Mouse (Mus musculus) cerebellum, adult (tissue): ENCODE results near the gene Cpeb1.
A peak's percentile ranks its signal among the peaks of the same experiment; 100 is the strongest.
"Not testable (repeated sequence)": the region's sequence is repeated elsewhere in the genome, so short reads cannot be mapped to it uniquely, and the experiment has no call there.

Source experiments
- ATAC-seq: cut with Nextera tagmentation; 2 replicates; pipeline ENCODE4 v1.9.2; 2017; ENCODE audit warnings: mild to moderate bottlenecking, moderate library complexity, mixed read lengths; ENCODE audit not compliant: insufficient number of reproducible peaks, low FRiP score, low TSS enrichment

The Cpeb1 gene

GRCm38 (mm10) chr7:81455155-81455651 is at the start of gene Cpeb1:
TSS of gene Cpeb1 (minus strand) at chr7:81455465.
- peak; percentile 42 for ATAC-seq

DNA sequence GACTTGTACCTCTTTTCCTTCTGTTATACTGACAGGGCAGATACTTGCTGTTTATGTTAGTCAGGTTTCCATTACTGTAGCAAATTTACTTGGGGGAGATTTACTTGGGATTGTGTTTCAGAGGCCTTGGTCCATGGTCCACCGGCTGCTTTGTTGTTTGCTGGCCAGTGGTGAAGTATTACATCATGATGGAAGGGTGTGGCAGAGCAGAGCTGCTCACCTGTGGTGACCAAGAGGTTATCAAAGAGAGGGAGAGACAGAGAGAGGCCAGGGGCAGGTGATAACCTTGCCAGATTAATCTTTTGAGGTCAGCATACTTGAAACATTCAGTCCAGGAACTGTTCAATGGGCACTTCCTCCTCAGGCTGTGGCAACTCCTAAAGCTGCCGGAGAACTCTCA is 45.8 kb upstream of the Cpeb1 start:
- ATAC-seq, result no peak

DNA sequence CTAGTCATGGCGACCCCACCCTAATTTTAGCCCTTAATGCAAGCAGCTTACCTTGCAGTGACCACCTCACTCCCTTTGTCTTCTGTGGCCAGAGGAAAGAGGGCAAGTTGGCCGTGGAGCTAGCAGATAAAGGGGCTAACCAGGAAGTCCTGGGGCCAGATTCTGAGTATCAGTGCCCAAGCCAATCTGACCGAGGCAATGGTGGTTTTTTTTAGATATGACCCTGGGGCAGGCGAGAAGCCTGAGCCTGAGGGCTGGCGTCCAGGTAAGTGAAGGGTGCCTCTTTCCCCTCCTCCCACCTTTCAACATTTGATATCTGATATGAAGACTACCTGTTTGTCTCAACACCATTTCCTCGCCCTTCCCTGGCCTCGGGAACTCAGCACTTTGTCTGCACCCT is 42.9 kb upstream of the Cpeb1 start, which contains the start of gene BC048679:
BC048679 (minus strand) TSS at position 101 of the 400 bp plus-strand sequence.
- no peak for ATAC-seq

DNA sequence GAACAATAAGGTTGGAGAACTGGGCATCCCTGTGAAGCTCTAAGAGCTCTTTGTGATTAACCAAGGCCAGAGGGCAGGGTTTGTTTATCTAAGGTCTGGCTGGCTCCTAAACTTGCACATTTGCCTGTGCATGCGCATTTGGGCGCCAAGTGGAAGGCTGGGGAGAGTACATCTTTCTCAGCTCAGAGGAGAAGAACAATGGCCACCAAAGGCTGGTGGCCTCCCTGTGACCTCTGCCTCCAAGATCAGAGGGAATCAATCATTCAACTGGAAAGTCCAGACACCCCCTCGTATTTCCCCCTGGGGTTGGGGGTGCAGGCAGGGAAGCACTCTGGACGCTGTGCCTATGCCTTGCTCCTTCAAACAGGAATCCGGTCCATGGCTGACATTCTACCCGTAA is 41.9 kb upstream of the Cpeb1 start:
- no peak for ATAC-seq

GRCm38 (mm10) chr7:81493331-81494021 is 38.2 kb upstream of the Cpeb1 start, which contains the start of gene Ap3b2:
TSS of gene Ap3b2 (minus strand) at chr7:81493925.
- ATAC-seq, result peak; percentile 92

GRCm38 (mm10) chr7:81492628-81493027 is 37.4 kb upstream of the Cpeb1 start:
- ATAC-seq, result no peak

DNA sequence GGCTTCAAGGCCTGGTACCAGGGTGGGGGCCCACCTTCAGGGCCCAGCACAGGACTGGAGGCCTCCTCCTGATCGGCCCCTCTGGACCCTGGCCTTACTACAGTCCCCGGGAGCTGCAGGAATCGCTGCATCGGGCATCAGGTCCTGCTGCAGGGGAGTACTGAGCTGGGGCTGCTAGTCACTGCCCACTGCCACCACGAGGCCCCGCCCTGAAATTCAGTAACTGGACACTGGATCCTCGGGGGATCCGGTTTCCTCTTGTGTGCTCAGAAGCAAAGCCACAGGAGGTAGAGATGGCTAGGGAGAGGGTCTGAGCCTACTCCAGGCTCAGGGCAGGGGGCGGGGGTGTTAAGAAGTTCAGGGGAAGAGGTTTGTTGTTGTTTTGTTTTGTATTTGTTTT is 34.4 kb upstream of the Cpeb1 start:
- ATAC-seq, result no peak

DNA sequence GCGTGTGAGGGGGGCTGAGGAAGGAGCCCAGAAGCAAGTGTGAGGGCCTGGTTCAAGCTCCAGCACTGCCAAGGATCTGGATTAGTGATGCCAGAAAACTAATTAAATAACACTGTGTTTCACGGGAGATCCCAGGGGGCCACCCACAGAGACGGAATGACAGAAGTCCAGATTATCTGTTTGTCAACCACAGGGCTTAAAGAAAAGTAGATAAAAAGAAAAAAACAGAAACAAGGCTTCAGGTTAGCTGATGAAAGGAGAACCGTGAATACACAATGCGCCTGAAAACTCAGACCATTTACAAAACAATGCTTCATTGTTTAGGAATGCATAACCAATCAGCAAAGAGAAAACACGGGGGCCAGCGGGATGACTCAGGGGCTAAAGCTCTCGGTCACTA is 25.5 kb upstream of the Cpeb1 start:
- no peak for ATAC-seq

GRCm38 (mm10) chr7:81479531-81480090 is 24.3 kb upstream of the Cpeb1 start:
- no peak for ATAC-seq

- not testable (repeated sequence) for ATAC-seq
Observed at GRCm38 (mm10) chr7:81478261-81478660, 23.0 kb upstream of the Cpeb1 start.

DNA sequence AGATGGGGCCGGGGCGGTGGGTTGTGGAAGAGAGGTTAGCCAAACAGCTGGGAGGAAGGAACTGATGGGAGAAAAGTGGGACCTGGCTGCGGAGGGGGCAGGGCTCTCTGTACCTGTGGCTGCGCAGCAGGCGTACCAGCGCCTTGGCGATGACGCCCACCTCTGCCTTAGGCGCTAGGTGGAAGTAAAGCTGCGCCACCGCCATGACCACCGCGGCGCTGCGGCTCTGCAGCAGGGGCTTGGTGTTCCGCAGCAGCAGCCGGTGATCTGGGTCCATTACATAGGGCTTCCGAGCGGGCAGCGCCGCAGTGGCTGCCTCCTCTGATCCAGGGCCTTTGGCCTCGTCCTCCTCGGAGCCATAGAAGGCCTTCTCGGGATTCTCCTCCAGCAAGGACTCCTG is 21.6 kb upstream of the Cpeb1 start:
- ATAC-seq, result no peak

GRCm38 (mm10) chr7:81475221-81475620 is 20.0 kb upstream of the Cpeb1 start:
- ATAC-seq, result no peak

- ATAC-seq, result no peak
Observed at GRCm38 (mm10) chr7:81464906-81465450, 9.7 kb upstream of the Cpeb1 start.

- ATAC-seq, result no peak
Observed at GRCm38 (mm10) chr7:81464116-81464515, 8.9 kb upstream of the Cpeb1 start.

GRCm38 (mm10) chr7:81462815-81463214 is 7.5 kb upstream of the Cpeb1 start:
- no peak for ATAC-seq

GRCm38 (mm10) chr7:81454331-81455039 is 780 bp downstream of the Cpeb1 start:
- ATAC-seq, result peak; percentile 60

DNA sequence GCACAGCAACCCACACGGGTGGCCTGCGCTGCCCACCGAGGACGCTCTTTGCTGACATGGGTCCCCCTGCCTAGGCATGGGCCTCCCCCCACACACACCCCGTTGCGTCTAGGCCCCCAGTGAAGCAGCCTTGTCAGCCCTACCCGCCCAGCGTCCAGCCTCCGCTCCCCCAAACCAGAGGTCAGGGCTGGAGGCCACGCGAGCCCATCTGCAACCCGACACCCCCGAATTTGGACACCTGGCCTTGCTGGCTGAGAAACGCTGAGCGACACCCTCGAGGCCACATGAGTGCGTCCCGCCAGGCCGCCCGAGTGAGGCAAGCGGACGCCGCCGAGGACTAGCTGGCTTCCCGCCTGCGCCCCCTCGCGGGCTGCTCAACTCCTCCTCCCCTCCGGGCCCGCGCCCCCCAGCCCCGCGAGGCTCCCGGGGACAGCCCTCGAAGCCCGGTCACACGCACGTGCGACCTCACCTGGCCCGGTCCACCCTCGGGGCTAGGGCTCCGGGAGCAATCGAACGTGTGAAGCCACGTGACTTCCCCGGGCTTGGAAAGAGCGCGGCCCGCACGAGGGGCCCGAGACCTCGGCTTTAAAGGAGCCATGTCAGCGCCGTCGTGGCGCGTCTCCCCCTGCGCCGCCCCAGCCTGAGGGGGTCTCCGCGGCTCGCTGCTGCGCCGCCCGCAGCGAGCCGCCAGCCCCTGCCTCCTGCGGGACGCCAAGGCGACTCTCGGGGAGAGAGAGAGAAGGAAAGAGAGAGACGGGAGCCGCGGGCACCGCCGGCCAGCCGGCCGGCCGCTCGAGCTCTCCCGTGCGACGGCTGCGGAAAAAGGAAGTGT is 1.6 kb downstream of the Cpeb1 start:
- ATAC-seq, result peak; percentile 18; the same call in 1 of the 2 replicates

DNA sequence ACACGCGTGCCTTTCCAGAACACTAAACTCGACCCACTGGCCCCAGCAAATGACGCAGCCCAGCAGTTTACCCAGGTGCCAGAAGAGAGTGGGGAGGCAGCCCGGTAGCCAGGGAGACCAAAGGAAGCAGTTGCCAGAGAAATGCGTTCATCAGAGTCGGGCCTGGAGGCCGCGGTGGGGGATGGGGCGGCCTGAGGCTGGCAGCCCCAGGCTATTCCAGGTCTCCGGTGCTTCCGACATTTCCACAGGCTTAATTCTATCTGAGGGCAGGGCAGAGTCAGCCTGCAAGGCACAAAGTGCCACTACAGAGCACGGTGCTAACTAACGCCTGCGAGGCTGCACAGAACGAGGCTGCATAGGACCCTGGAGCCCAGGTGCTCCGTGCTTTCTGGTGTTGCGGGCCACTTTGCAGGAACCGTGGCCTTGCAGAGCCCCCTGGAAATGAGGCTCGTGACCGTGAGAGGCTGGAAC is 2.3 kb downstream of the Cpeb1 start:
- ATAC-seq, result no peak

GRCm38 (mm10) chr7:81398957-81399356 is 56.3 kb downstream of the Cpeb1 start:
- no peak for ATAC-seq

- ATAC-seq, result no peak
Observed at GRCm38 (mm10) chr7:81379363-81379762, 75.9 kb downstream of the Cpeb1 start.
